Mouse (Mus musculus): ENCODE data around the gene Gpr156. TPM values are rescaled to one million over a fixed set of nuclear protein-coding genes. Genes with fewer than 3 reads are reported as not detected.

The Gpr156 gene
- polyA plus RNA-seq, 1 experiment from 2014 or later: 4.0 TPM

DNA sequence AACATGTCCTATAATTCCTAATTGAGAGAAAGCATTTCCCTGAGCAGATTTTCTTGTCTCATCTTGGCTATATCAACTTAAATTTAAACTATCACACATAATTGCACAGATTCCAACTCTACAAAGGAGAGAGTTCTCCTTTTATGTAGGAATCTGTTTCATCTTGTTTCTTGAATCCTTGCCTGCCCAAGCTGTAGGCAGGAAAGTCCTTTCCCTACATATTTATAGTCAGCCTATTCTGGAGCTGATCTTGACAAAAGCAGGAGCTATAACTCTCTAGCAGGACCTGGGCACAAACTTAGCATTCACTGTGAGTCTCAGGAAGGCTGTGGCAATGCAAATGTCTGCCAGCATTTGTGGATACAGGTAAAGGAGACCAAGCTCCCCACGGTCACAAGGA is 125.9 kb downstream of the Gpr156 start:
- ATAC-seq (ENCODE audit: low FRiP score) (no peak), DNase-seq (ENCODE audit: low spot score) (no peak)
- 94% methylated on average over 1 of the region's 1 CpGs for WGBS
- H3K9me3 ChIP-seq (ENCODE audit: control insufficient read depth, low read length): no peaks in the 10 kb centered on the region
- no peaks in the 10 kb centered on the region for H3K36me3 ChIP-seq (ENCODE audit: control insufficient read depth, insufficient read depth, low read length)
- no peak overlapping the region for H3K27ac ChIP-seq (ENCODE audit: low read depth, low read length)
- H3K4me3 ChIP-seq (ENCODE audit: low read depth, low read length): no peak overlapping the region
- no peaks in the 10 kb centered on the region for H3K4me1 ChIP-seq (replicated peaks; ENCODE audit: control insufficient read depth, insufficient read depth, low read length)
- no peaks in the 10 kb centered on the region for H3K27me3 ChIP-seq (ENCODE audit: control insufficient read depth, insufficient read depth, low read length)
- H3K9ac ChIP-seq (ENCODE audit: low read depth, low read length): no peak overlapping the region
- H3K4me2 ChIP-seq (replicated peaks; ENCODE audit: low read depth, low read length): no peak overlapping the region

- ATAC-seq (ENCODE audit: low FRiP score) (no peak), DNase-seq (ENCODE audit: low spot score) (no peak)
- no peak overlapping the region for H3K4me2 ChIP-seq (replicated peaks; ENCODE audit: low read depth, low read length)
- H3K4me1 ChIP-seq (replicated peaks; ENCODE audit: control insufficient read depth, insufficient read depth, low read length): no peaks in the 10 kb centered on the region
- H3K27me3 ChIP-seq (ENCODE audit: control insufficient read depth, insufficient read depth, low read length): no peaks in the 10 kb centered on the region
- no peak overlapping the region for H3K9ac ChIP-seq (ENCODE audit: low read depth, low read length)
- H3K36me3 ChIP-seq (ENCODE audit: control insufficient read depth, insufficient read depth, low read length): no peaks in the 10 kb centered on the region
- WGBS: 89% methylated on average over 5 of the region's 5 CpGs
- no peak overlapping the region for H3K4me3 ChIP-seq (ENCODE audit: low read depth, low read length)
- H3K27ac ChIP-seq (ENCODE audit: low read depth, low read length): no peak overlapping the region
- H3K9me3 ChIP-seq (ENCODE audit: control insufficient read depth, low read length): no peaks in the 10 kb centered on the region
These were observed 128.3 kb downstream of the Gpr156 start for GRCm38 (mm10) chr16:38044551-38044950.

- no peaks in the 10 kb centered on the region for H3K9me3 ChIP-seq (ENCODE audit: control insufficient read depth, low read length)
- H3K4me2 ChIP-seq (replicated peaks; ENCODE audit: low read depth, low read length): no peak overlapping the region
- H3K27me3 ChIP-seq (ENCODE audit: control insufficient read depth, insufficient read depth, low read length): no peaks in the 10 kb centered on the region
- H3K9ac ChIP-seq (ENCODE audit: low read depth, low read length): no peak overlapping the region
- H3K27ac ChIP-seq (ENCODE audit: low read depth, low read length): no peak overlapping the region
- WGBS: 81% methylated on average over 23 of the region's 23 CpGs
- no peak for DNase-seq (ENCODE audit: low spot score)
- H3K4me3 ChIP-seq (ENCODE audit: low read depth, low read length): no peak overlapping the region
- no peaks in the 10 kb centered on the region for H3K4me1 ChIP-seq (replicated peaks; ENCODE audit: control insufficient read depth, insufficient read depth, low read length)
- ATAC-seq (ENCODE audit: low FRiP score): no peak
- H3K36me3 ChIP-seq (ENCODE audit: control insufficient read depth, insufficient read depth, low read length): no peaks in the 10 kb centered on the region
These were observed 131.7 kb downstream of the Gpr156 start for GRCm38 (mm10) chr16:38047781-38048558.

Other genes starting within 250 kb of the Gpr156 start
- gene Fstl1, start 139.6 kb upstream of the Gpr156 start, polyA plus RNA-seq (2014; fragmentation: Nextera tagmentation; extraction: Ambion mirVana): 231 and 271 TPM in 2 replicates
- gene Gm36028, start 55.4 kb upstream of the Gpr156 start, polyA plus RNA-seq (2014; fragmentation: Nextera tagmentation; extraction: Ambion mirVana): 0.26 TPM in 1 of 2 replicates, not detected in the other
- gene Lrrc58, start 48.1 kb upstream of the Gpr156 start, polyA plus RNA-seq (2014; fragmentation: Nextera tagmentation; extraction: Ambion mirVana): 55.8 and 63.8 TPM in 2 replicates
- gene Gsk3b, start 172.5 kb downstream of the Gpr156 start, polyA plus RNA-seq (2014; fragmentation: Nextera tagmentation; extraction: Ambion mirVana): 132 and 172 TPM in 2 replicates